Mouse (Mus musculus) c-Kit-negative CD71-positive TER-119-positive erythroid progenitor cells, embryonic 14.5 days (primary cell): ENCODE results near the gene Tnnt3.

Experiments
- DNase-seq: peaks from one replicate; pipeline ENCODE4 v3.0.0-alpha.2; 2013; ENCODE audit warnings: low read depth, low spot score

Tnnt3 gene

DNA sequence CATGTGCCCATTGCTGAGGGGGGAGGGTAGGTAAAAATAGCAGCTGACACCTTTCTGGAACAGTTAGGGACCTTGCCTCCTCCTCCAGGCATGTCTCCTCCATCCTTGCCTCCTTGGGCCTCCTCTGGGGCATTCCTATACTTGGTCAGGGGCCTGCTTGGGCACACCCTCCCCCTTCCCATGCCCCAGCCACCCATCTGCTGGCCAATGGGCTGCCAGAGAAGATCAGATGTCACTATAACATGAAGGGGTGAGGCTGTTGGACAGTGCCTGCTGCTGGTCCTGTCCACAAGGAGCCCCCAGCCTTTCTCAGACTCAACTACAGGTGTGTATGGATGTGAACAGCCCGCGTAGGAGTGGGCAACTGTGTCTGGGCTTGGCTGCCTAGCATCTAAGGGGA lies at the start of gene Tnnt3:
Gene Tnnt3, plus strand, starts transcription at position 262 of the 400 bp plus-strand sequence.
- no peak for DNase-seq

DNA sequence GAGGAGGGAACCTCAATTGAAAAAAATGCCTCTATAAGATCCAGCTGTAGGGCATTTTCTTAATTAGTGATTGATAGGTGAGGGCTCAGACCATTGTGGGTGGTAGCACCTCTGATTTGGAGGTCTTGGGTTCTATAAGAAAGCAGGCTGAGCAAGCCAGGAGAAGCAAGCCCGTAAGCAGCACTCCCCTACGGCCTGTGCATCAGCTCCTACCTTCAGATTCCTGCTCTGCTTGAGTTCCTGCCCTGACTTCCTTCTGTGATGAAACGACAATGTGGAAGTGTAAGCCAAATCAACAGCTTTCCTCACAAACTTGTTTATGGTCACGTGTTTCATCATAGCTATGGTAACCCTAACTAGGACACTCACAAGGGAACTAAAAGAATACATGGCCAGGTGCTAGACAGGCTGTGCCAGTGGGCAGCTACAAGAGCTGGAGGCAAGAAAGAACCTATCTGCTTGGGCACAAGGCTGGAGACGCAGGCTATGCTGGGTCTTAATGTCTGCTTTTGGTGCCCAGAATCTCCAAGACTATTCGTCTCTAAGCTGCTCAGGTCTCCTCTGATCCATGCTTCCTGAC lies 49.5 kb upstream of the Tnnt3 start:
- DNase-seq = no peak

DNA sequence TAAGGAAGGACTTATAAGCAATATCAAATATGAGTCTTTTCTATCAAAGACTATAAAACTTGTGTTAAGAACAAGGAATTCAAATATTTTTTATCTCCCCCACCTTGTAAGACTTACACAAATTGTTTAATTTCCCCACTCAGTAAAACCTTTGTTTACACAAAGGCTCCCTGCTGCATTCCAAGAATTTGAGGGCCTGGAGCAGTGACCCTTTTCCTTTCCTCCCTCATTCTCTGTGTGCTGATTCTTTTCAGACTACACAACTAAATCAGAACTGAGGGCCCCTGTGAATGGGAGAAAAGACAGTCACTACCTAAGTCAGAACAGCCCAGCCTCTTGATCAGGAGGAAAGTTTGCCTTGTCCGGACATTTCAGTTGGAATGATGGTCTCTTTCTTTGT lies 43.9 kb upstream of the Tnnt3 start:
- DNase-seq = no peak

DNA sequence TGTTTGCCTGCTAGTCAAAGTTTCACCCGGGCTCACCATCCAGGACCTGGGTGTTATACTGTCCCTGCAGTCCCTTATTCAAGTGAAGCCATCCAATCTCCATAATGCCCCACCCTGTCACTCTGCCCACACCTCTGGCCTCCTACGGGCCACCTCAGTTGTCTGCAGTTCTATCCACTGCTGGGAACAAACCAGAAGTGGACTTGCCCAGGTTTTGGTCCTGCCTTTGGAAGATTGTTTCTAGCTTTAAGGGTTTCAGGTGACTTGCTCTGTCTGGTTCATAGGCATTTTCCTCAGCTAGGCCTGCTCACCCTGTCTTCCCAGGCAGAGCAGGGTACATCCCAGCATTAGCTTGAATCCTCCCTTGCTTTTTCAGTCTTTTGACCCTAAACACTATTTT lies 43.4 kb upstream of the Tnnt3 start:
- DNase-seq = no peak

DNA sequence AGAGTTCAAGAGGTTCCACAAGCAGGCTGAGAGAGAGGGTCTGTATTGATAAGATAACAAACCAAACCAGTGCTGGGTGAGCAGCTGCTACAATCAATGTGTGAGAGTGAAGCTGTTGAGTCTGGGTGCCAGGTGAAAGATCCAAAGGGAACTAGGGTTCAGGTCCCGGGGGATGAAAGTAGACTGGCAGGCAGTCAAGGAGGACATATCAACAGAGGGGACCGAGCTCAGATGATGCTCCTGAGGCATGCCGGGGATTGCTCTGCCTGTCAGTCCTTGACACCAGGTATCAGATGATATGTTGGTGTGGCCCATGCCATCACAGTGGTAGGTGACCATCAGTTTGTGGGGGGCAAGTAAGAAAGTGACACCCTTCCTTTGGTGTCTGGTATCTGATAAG lies 41.8 kb upstream of the Tnnt3 start:
- DNase-seq = no peak

DNA sequence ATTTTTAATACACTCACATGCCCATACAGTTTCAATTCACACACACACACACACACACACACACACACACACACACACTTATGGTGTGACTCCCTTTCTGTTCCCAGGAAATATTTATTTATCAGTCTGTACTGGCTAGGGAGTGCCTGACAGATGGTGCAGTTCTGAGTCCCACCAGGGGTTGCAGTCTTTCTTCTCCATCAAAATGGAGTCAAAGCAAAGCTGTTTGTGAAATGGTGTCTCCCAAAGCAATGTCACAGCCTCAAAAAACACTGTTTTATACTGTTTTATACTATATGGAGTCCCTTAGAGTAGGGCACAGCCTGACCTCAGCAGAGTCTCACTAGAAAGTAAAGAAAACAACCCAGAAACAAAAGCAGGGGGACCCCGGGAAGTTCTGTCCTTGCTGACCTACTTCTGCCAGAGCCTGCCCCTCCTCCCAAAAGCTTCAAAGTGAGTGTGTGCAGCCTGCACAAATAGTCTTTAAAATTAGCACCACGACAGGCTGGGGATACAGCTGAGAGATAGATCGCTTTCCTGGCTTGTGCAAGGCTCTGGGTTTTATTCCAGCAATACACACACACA lies 41.3 kb upstream of the Tnnt3 start:
- DNase-seq = no peak

DNA sequence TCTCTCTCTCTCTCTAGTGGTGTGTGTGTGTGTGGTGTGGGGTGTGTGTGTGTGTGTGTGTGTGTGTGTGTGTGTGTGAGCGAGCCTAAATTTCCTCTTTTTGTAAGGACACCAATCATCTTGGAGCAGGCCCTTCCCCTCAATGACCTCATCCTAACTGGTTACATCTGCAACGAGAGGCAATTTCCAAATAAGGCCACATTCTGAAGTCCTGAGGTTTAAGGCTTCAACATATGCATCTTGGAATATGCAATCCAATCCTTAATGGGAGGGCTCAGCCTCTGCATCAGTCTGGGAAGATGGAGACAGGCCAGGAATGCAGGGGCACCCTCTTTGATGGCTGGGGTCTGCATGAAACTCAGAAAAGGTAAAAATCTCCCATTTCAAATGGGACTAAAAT lies 40.6 kb upstream of the Tnnt3 start:
- no peak for DNase-seq

DNA sequence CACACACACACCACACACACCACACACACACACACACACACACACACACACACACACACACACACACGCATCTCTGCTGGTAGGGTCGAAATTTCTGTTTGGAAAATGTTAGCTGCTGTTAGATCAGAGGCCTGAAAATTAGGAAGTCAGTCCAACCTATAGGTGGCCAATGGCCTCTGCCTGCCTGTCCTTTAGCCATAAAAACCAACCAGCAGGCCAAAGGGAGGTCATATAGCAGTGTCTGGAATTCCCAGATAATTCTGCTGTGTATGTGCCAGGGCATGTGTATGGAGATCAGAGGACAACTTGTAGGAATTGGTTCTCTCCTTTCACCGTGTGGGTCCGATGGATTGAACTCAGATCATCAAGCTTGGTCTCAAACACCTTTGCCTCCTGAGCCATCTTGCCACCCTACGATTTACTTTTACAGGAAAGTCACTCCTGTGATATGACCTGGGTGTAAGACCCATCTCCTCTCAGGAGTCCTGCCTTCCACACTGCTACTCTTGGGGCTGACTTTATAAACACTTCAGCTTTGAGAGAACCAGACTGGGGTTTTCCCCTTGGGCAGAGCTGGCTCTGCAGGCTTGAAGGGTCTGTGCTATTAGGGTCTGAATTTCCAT lies 39.8 kb upstream of the Tnnt3 start:
- DNase-seq = no peak

DNA sequence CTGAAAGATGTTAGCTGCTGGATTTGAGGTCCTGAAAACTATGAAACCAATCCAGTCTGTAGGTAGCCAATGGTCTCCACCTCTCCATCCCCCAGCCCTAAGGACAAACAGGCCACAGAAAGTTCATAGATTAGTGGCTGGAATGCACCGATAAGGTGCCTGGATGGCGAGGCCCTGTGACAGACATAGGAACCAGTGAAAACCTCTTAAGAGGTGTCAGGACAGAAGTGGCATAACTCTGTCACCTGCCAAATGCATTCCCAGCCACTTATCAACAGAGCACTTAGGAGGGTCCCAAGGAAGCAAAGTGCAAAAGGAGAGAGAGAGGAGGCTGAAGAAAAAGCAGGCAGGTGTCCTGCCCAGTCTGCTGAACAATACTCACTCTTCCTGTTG lies 39.3 kb upstream of the Tnnt3 start:
- DNase-seq = no peak

DNA sequence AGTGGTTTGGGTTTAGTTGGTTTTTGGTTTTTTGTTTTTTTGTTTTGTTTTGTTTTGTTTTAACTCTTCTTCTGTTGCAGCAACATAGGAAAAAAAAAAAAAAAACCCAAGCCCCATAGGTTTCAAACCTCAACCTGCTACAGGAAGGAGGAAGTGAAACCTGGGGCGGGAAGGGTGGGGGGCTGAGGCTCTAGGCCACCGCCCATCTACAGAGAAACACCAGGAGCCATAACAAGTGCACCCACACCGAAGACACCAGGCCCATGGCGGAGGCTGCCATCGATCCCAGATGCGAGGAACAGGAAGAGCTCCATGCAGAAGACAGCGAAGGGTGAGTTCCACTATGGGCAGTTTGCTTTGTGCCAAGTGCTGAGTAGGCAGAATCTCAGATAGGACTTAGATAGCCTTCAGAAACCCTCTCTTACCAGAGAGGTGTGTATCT lies 38.0 kb upstream of the Tnnt3 start, which contains the start of gene Lsp1:
Gene Lsp1, plus strand, starts transcription at position 174 of the 442 bp plus-strand sequence.
- no peak for DNase-seq

DNA sequence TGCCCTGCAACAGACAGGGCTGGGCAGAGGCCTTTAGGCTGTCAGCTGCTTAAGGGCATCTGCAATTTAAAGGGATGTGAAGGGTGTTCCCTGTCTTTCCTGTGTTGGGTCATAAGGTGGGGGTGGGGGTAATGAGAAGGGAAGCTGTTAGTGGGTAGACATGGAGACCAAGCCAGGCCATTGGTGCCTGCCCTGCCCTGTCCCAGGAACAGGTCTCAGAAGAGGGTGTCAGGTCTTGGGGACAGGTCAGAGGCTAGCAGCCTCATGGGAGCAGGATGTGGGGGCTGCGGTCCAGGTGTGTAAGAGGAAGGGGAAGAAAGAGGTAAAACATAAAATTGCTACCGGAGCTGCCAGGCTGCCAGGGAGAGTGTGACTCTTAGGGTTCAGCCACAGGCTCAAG lies 37.2 kb upstream of the Tnnt3 start:
- DNase-seq = no peak

DNA sequence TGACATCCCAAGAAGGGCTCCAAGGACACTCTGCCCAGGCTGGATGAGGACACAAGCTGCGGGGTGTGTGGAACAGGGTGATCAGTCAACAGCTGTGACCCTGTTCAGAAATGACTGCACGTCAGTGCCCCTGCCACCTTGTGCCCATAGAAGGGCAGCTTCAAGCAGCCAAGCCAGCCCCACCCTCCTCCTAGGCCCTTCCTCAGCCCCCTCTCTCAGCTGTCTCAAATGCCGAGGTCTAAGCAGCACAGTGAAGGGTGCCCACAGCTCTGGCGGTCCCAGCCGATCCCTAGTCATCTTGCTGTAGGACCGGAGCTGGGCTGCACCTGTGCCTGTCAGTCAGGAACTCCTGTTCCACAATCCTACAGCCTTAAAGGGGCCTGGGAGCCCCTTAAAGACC lies 36.4 kb upstream of the Tnnt3 start:
- DNase-seq = no peak

DNA sequence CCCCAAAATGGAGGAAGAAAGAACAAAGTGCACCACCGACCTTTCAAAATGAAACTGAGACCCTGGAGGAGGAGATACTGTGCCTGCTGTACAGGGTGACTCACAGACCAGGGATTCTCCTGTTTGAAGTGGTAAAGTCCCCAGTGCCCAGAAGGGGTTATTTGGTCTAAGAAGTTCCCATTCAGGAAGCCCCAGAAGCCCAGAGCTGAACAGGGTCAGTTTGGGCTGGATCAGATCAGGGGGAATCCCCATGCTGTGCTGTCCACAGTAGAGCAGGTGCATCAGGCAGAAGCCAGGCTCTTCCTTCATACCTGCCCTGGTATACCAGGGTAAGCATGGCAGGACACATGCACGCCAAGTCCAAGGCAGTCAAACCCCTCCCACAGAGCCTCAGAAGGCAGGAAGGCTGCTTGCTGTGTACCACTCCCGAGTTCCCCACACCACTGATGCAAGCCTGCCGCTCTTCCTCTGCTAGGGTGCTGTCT lies 36.0 kb upstream of the Tnnt3 start:
- no peak for DNase-seq

DNA sequence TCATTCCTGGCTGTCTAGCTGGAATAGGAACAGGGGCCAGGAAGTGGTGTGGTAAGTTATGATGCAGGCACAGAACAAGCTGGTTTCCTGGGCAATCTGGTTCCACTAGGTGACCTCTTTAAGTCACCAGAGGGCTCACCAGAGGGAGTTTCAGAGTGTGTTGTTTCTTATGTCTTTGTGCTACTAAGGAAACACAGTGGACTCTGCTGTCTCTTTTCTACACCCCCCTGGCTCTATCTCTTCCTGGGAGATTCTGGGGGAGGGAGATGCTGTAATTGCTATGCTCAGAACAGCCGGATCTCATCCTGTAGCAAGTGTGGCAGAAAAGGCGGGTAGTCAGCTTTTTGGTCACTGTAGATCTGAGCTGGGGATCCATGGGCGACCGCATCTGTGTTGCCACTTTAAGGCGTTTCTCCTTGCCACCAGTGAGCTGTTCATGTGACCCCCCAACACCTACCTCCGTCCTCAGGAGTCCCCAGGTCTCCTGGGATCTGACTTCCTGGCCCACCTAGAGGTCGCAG lies 28.4 kb upstream of the Tnnt3 start:
- DNase-seq = no peak

DNA sequence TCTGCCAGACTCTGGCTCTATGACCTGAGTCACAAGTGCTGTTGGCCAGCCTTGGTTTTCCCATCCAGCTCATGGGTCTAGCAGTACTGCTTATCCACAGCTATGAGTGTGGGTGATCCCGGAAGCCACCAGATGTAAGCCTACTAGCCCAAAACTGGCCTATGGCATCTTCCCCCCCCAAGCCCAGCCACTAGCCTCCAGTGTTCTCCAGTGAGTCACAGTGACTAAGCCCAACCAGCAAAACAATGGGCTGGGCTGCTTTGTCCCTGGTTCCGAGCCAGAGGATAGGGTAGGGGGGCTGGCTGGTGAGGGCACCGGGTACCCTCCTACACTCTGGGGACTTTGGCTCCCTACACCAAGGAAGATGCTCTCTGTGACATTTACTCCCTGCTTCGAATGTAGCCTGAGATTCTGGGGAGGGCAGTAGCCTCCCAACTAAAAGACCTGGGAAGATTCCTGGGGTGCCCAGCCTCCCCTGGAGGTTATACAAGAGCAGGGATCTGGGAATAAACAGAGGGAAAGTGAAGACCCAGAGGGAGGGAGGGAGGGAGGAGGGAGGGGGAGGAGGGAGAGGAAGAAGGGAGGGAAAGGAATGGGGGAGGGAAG lies 27.7 kb upstream of the Tnnt3 start:
- DNase-seq = no peak

DNA sequence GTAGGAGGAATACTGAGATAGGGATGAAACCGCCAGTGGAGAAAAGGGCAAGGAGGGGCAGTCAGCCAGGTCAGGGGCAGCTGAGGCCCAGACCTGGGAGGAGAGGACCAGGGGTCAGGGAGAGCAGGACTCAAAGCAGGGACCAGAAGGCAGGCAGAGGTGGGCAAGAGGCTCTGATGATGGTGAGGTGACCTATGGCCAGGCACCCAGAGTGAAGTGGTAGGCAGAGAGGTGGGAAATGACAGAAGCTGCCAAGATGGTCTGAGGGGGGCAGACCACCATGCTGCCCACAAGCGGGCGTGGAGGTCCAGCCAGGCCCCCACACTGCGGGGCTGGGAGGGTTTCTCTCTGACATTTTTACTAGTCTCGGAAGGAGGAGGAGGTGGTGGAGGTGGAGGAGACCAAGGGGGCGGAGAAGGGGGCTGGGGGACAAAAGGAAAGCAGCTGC lies 27.2 kb upstream of the Tnnt3 start:
- DNase-seq = no peak

DNA sequence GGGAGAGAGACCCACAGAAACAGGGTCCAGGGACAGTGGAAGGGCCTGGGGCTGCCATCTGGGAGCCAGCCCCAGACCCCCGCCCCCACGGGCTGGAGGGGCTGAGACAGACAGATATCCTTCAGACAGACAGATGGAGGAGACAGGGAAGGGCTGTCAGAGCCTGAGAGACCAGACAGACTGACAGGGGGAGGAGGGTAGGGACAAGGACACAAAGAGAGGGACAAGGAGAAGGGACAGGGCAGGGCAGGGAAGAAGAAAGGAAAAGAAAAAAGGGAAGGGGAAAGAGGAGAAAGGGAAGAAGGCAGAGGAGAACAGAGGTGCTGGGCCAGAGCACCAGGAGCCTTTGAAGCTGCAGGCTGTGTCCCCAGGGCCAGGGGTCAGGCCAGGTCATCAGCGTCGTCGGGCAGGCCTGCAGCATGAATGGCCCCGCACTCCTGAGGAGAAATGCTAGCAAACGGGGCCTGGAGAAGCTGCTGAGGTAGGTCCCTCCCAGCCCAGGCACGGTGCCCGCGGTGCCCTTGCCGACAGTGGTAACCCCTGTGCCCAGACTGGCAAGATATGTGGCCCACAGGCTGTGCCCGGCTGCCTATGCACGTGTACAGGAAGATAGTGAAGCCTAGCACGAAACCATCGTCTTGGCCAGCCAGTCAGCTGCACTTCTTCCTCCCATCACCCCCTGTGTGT lies 26.6 kb upstream of the Tnnt3 start:
- no peak for DNase-seq

DNA sequence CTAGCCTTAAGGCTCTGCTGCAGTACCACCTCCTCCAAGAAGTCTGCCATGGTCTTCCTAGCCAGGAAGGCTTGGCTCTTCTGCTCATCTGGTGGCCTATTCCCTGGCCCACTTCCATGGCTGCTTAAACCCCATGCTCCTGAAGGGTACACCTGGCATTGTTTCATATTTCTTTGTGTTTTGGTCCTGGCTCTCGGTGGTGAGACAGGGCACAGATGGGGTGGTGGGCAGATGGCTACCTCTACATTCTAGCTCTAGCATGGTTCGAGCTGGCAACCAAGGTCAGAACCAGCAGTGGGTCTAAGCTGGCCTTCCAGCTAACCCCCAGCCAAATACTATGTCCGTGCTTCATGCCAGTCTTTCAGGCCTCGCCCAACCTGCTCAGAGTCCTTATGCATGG lies 25.7 kb upstream of the Tnnt3 start:
- no peak for DNase-seq

DNA sequence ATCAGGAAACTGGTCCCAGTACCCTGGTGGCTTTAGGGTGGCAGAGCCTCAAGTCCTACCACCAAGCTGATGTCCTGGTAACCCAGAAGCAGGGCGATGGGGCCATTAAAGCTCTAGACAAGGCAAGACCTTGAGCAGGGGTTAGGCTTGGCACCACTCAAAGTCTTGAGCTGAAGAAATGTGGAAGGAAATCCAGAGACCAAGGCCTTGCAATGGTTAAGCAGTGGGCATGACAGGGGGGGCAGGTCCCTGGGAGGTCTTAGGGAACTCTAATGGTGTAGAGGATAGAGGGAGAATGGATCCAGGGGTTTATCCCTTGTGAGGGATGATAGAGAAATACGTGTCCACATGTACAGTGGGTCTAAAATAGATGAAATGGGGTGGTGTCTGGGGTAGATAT lies 25.2 kb upstream of the Tnnt3 start:
- DNase-seq = no peak

DNA sequence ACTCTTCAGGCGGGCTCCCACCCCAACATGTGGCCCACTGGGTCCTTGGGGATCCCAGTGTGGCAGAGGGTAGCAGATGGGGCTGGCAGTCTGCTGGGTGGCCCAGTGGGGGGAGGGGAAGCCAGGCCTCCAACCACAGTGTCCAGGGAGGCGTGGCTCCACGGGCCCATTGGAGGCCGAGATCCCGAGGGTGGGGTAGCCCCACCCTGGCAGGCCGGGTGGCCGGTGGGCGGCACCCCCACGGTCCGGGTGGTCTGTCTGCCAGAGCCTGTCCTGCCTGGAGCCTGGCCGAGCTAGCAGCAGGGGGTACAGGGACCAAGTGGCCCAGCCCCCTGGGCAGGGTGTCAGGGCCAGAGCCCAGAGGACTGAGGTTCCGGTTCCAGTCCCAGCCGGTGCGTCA lies 23.8 kb upstream of the Tnnt3 start:
- no peak for DNase-seq

DNA sequence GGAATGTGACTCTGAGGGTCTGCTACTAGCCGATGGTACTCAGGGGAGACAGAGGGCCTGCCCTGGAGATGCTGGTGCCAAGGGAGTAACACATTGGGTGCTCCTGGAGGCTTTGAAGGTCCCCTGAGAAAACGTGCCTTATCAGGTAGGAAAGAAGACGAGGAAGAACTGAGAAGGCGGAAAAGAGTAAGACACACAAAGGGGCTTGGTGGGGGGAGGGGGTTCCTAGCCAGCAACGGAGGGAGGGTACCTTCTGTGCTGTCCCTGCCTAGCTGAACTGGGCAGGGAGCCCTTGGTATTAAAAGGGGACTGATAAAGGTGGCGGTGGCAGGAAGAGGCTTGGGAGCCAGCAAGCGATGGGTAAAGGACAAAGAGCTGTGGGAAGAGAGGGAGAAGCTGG lies 23.0 kb upstream of the Tnnt3 start:
- DNase-seq = no peak

DNA sequence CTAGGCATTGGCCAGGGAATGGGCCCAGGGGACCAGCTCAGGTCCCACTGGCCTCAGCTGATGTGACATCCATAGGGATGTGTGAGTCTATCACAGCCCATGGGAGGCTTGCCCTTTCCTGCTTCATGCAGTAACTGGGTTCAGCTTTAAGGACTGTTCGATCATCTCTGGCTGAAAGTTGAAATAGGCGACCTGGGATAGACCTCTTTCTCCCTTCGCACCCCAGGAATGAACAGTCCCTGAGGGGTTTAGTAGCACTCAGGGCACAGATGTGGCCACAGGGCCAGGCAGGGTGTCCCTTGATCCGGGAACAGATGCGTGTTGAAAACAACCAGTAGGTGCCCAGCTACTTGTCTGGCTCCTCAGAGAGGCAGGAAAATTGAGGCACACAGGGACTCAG lies 22.4 kb upstream of the Tnnt3 start:
- DNase-seq = no peak
